In genomic region chr10:3406280-3406679, GRCm38 (mm10) we compare ENCODE assay signal across 1 mouse cellular context.
TF ChIP-seq lines count a peak whose summit lies in the region.

No protein-coding gene starts in this region.

TF ChIP-seq in MEL, 35 proteins besides CTCF, POLR2A, EP300 and RAD21 (continued from another document):
- TF ChIP-seq ZKSCAN1 (IDR thresholded peaks at IDR 0.05; ENCODE audit: low read depth, low read length) (no peak), KAT2A (conservative IDR thresholded peaks at IDR 0.05; ENCODE audit: low read depth, low read length) (no peak), MAFK (IDR thresholded peaks at IDR 0.05; ENCODE audit: borderline replicate concordance, low read depth, low read length) (no peak), GABPA (IDR thresholded peaks at IDR 0.05; ENCODE audit: low read depth, low read length) (no peak), UBTF (IDR thresholded peaks at IDR 0.05; ENCODE audit: borderline replicate concordance, insufficient read depth, low read depth, low read length) (no peak)
